Mouse (Mus musculus): ENCODE data around the gene Znhit6.
A peak's percentile ranks its signal among the peaks of the same experiment; 100 is the strongest.

Gene Znhit6

GRCm38 (mm10) chr3:145605437-145606123 is 29.6 kb downstream of the Znhit6 start:
- no peak for DNase-seq (ENCODE audit: low read depth, low spot score)

GRCm38 (mm10) chr3:145608320-145608719 is 32.3 kb downstream of the Znhit6 start:
- DNase-seq (ENCODE audit: low read depth, low spot score): no peak

GRCm38 (mm10) chr3:145612662-145613061 is 36.7 kb downstream of the Znhit6 start:
- peak; percentile 6 for DNase-seq (ENCODE audit: low read depth, low spot score)

GRCm38 (mm10) chr3:145613234-145613633 is 37.2 kb downstream of the Znhit6 start:
- no peak for DNase-seq (ENCODE audit: low read depth, low spot score)

- DNase-seq (ENCODE audit: low read depth, low spot score): no peak
These were observed 38.5 kb downstream of the Znhit6 start for GRCm38 (mm10) chr3:145614362-145615115.

- DNase-seq (ENCODE audit: low read depth, low spot score): no peak
These were observed 42.3 kb downstream of the Znhit6 start for GRCm38 (mm10) chr3:145618299-145618698.

- DNase-seq (ENCODE audit: low read depth, low spot score): no peak
These were observed 43.8 kb downstream of the Znhit6 start for GRCm38 (mm10) chr3:145619621-145620365.

- DNase-seq (ENCODE audit: low read depth, low spot score): no peak
These were observed 45.2 kb downstream of the Znhit6 start for GRCm38 (mm10) chr3:145621209-145621608.

- no peak for DNase-seq (ENCODE audit: low read depth, low spot score)
These were observed 47.0 kb downstream of the Znhit6 start for GRCm38 (mm10) chr3:145623047-145623446.

- no peak for DNase-seq (ENCODE audit: low read depth, low spot score)
These were observed 48.8 kb downstream of the Znhit6 start for GRCm38 (mm10) chr3:145624786-145625185.

GRCm38 (mm10) chr3:145625546-145625945 is 49.5 kb downstream of the Znhit6 start:
- DNase-seq (ENCODE audit: low read depth, low spot score): no peak

GRCm38 (mm10) chr3:145626063-145626462 is 50.1 kb downstream of the Znhit6 start:
- DNase-seq (ENCODE audit: low read depth, low spot score): no peak

- no peak for DNase-seq (ENCODE audit: low read depth, low spot score)
These were observed 51.8 kb downstream of the Znhit6 start for GRCm38 (mm10) chr3:145627830-145628229.

GRCm38 (mm10) chr3:145628643-145629042 is 52.6 kb downstream of the Znhit6 start:
- DNase-seq (ENCODE audit: low read depth, low spot score): no peak

- DNase-seq (ENCODE audit: low read depth, low spot score): no peak
These were observed 56.9 kb downstream of the Znhit6 start for GRCm38 (mm10) chr3:145632888-145633287.

GRCm38 (mm10) chr3:145634002-145634710 is 58.2 kb downstream of the Znhit6 start:
- no peak for DNase-seq (ENCODE audit: low read depth, low spot score)

GRCm38 (mm10) chr3:145640170-145640569 is 64.2 kb downstream of the Znhit6 start:
- no peak for DNase-seq (ENCODE audit: low read depth, low spot score)

GRCm38 (mm10) chr3:145640583-145640982 is 64.6 kb downstream of the Znhit6 start:
- DNase-seq (ENCODE audit: low read depth, low spot score): no peak

- DNase-seq (ENCODE audit: low read depth, low spot score): no peak
These were observed 65.2 kb downstream of the Znhit6 start for GRCm38 (mm10) chr3:145641036-145641685.

- DNase-seq (ENCODE audit: low read depth, low spot score): no peak
These were observed 65.9 kb downstream of the Znhit6 start for GRCm38 (mm10) chr3:145641878-145642277.

GRCm38 (mm10) chr3:145642861-145643260 is 66.9 kb downstream of the Znhit6 start:
- DNase-seq (ENCODE audit: low read depth, low spot score): no peak

Data from retina, adult 2 months (tissue).